Mouse (Mus musculus) MEL (cell line): ENCODE measurements around the gene Ubap1. TPM values are rescaled to one million over a fixed set of nuclear protein-coding genes. Genes with fewer than 3 reads are reported as not detected.

Source experiments
- DNase-seq: peaks from one replicate; pipeline ENCODE4 v3.0.0; 2011; ENCODE audit warnings: low read depth, low spot score
- H3K27ac ChIP-seq: 2 replicates; pipeline ENCODE4 v1.5.1; 2012; ENCODE audit warnings: low read depth, mild to moderate bottlenecking, control low read depth, low read length, moderate library complexity; ENCODE audit not compliant: control insufficient read depth
- H3K27me3 ChIP-seq, 2 experiments: fragments of 150-350 bp in 1 of 2; sonication (generic) in 1 of 2; 2 replicates each; pipeline ENCODE4 v1.6.1; 2012; ENCODE audit warnings: low read length in 2 of 2, mild to moderate bottlenecking in 2 of 2, improper control_type of control experiment in 1 of 2, moderate library complexity in 1 of 2; ENCODE audit not compliant: insufficient read depth in 2 of 2, control insufficient read depth in 1 of 2
- H3K36me3 ChIP-seq, 2 experiments: 2 replicates each; pipeline ENCODE4 v1.6.1; 2012 to 2014; ENCODE audit warnings: low read length in 2 of 2, improper control_type of control experiment in 1 of 2, inconsistent platforms in 1 of 2, mild to moderate bottlenecking in 1 of 2; ENCODE audit not compliant: insufficient read depth in 2 of 2, control insufficient read depth in 1 of 2
- H3K4me1 ChIP-seq, 2 experiments: fragments of 150-350 bp in 1 of 2; sonication (generic) in 1 of 2; 2 replicates each; pipeline ENCODE4 v1.6.1; 2012; ENCODE audit warnings: low read length in 2 of 2, improper control_type of control experiment in 1 of 2, mild to moderate bottlenecking in 1 of 2; ENCODE audit not compliant: insufficient read depth in 2 of 2, control insufficient read depth in 1 of 2
- H3K4me3 ChIP-seq, 2 experiments: fragments of 150-350 bp in 1 of 2; sonication (generic) in 1 of 2; 2 replicates each; pipeline ENCODE4 v1.5.1; 2012; ENCODE audit warnings: low read depth in 2 of 2, low read length in 2 of 2, mild to moderate bottlenecking in 2 of 2, moderate library complexity in 2 of 2, control low read depth in 1 of 2, improper control_type of control experiment in 1 of 2; ENCODE audit not compliant: control insufficient read depth in 1 of 2, insufficient read depth in 1 of 2
- H3K79me2 ChIP-seq: 2 replicates; pipeline ENCODE4 v1.6.1; 2012; ENCODE audit warnings: mild to moderate bottlenecking, low read length, moderate library complexity; ENCODE audit not compliant: control insufficient read depth, poor library complexity, insufficient read depth
- H3K9ac ChIP-seq: 2 replicates; pipeline ENCODE4 v1.6.1; 2012; ENCODE audit warnings: low read depth, mild to moderate bottlenecking, control low read depth, low read length, moderate library complexity; ENCODE audit not compliant: control insufficient read depth, poor library complexity, severe bottlenecking
- H3K9me3 ChIP-seq: fragments of 150-350 bp; sonication (generic); replicated peaks from 2 replicates; pipeline ENCODE4 v1.6.1; 2012; ENCODE audit warnings: mild to moderate bottlenecking, low read length, improper control_type of control experiment, moderate library complexity; ENCODE audit not compliant: insufficient read depth
- EP300 ChIP-seq, 2 experiments: IDR thresholded peaks; 2 replicates each; pipeline ENCODE4 v1.6.1; 2011; ENCODE audit warnings: improper control_type of control experiment in 2 of 2, low read length in 2 of 2, low read depth in 1 of 2, mild to moderate bottlenecking in 1 of 2
- ETS1 ChIP-seq: IDR thresholded peaks from 2 replicates; pipeline ENCODE4 v1.6.1; 2012; ENCODE audit warnings: low read depth, mild to moderate bottlenecking, inconsistent platforms, low read length, improper control_type of control experiment, moderate library complexity
- GATA1 ChIP-seq: IDR thresholded peaks from 2 replicates; pipeline ENCODE4 v1.6.1; 2011; ENCODE audit warnings: low read depth, low read length, improper control_type of control experiment
- KAT2A ChIP-seq: conservative IDR thresholded peaks from 2 replicates; pipeline ENCODE4 v1.6.1; 2012; ENCODE audit warnings: low read depth, low read length, improper control_type of control experiment, inconsistent platforms
- MAX ChIP-seq: IDR thresholded peaks from 2 replicates; pipeline ENCODE4 v1.6.1; 2011; ENCODE audit warnings: low read length, improper control_type of control experiment
- MYC ChIP-seq: IDR thresholded peaks from 2 replicates; pipeline ENCODE4 v1.6.1; 2011; ENCODE audit warnings: low read depth, mild to moderate bottlenecking, low read length, improper control_type of control experiment, moderate library complexity
- NELFE ChIP-seq: IDR thresholded peaks from 2 replicates; pipeline ENCODE4 v1.6.1; 2011; ENCODE audit warnings: low read depth, low read length, improper control_type of control experiment
- NRF1 ChIP-seq: IDR thresholded peaks from 2 replicates; pipeline ENCODE4 v1.6.1; 2014; ENCODE audit warnings: low read depth, mild to moderate bottlenecking, inconsistent platforms, low read length, improper control_type of control experiment, moderate library complexity; ENCODE audit not compliant: poor library complexity, insufficient read depth, severe bottlenecking
- POLR2A ChIP-seq, 2 experiments: IDR thresholded peaks; 2 replicates each; pipeline ENCODE4 v1.6.1; 2011 to 2012; ENCODE audit warnings: low read length in 2 of 2, mild to moderate bottlenecking in 2 of 2, control low read depth in 1 of 2, improper control_type of control experiment in 1 of 2, low read depth in 1 of 2, moderate library complexity in 1 of 2; ENCODE audit not compliant: control insufficient read depth in 1 of 2, insufficient read depth in 1 of 2, poor library complexity in 1 of 2
- POLR2AphosphoS5 ChIP-seq: IDR thresholded peaks from 2 replicates; pipeline ENCODE4 v1.6.1; 2012; ENCODE audit warnings: low read depth, borderline replicate concordance, mild to moderate bottlenecking, inconsistent platforms, low read length, moderate library complexity, mixed read lengths
- RAD21 ChIP-seq: IDR thresholded peaks from 2 replicates; pipeline ENCODE4 v1.6.1; 2011; ENCODE audit warnings: mild to moderate bottlenecking, low read depth, low read length, improper control_type of control experiment
- SMC3 ChIP-seq: IDR thresholded peaks from 2 replicates; pipeline ENCODE4 v1.6.1; 2011; ENCODE audit warnings: low read depth, low read length, improper control_type of control experiment
- USF2 ChIP-seq, 2 experiments: IDR thresholded peaks; 2 replicates each; pipeline ENCODE4 v1.6.1; 2011 to 2012; ENCODE audit warnings: improper control_type of control experiment in 2 of 2, low read length in 2 of 2, borderline replicate concordance in 1 of 2, inconsistent platforms in 1 of 2, low read depth in 1 of 2, mild to moderate bottlenecking in 1 of 2; ENCODE audit not compliant: insufficient read depth in 1 of 2
- ZKSCAN1 ChIP-seq: IDR thresholded peaks from 2 replicates; pipeline ENCODE4 v1.6.1; 2012; ENCODE audit warnings: low read depth, mild to moderate bottlenecking, inconsistent platforms, low read length, improper control_type of control experiment, moderate library complexity
- ZMIZ1 ChIP-seq: IDR thresholded peaks from 2 replicates; pipeline ENCODE4 v1.6.1; 2012; ENCODE audit warnings: low read depth, mild to moderate bottlenecking, inconsistent platforms, low read length, improper control_type of control experiment, moderate library complexity
- ZNF384 ChIP-seq: IDR thresholded peaks from 2 replicates; pipeline ENCODE4 v1.6.1; 2012; ENCODE audit warnings: low read depth, mild to moderate bottlenecking, inconsistent platforms, low read length, improper control_type of control experiment
- polyA plus RNA-seq, 2 experiments: library from polyadenylated mRNA; stranded (reverse) in 1 of 2; unstranded in 1 of 2; fragments of >175 nt in 1 of 2; fragments of >200 nt in 1 of 2; gene quantifications; 2 replicates each; pipeline versions ENCODE4 v1.2.1 to v1.2.4; 2012; ENCODE audit warnings: low replicate concordance in 2 of 2, low read depth in 1 of 2; ENCODE audit not compliant: insufficient read length in 2 of 2, insufficient read depth in 1 of 2, missing spikeins in 1 of 2
- total RNA-seq: library from RNA; depleted of rRNA; stranded (reverse); fragments of 300-350 nt; gene quantifications from 2 replicates; pipeline ENCODE4 v1.2.3, GENCODE M21; 2012

Ubap1 gene
- total and polyA plus RNA-seq, 3 experiments: 9.1 to 15.7 TPM; not detected in 1

- no peaks in the 10 kb centered on the region for H3K27me3 ChIP-seq
- peak overlapping the region; percentile 36 for H3K27ac ChIP-seq
- peaks cover 20% of the 10 kb centered on the region for H3K79me2 ChIP-seq
- DNase-seq: peak; percentile 73
- H3K4me1 ChIP-seq: peaks cover 7 to 26% of the 10 kb centered on the region in 2 experiments
- no peak overlapping the region for H3K4me3 ChIP-seq
- TF ChIP-seq SMC3 (no peak), EP300 (IDR thresholded peaks at IDR 0.05; ENCODE audit: low read depth in 1 of 2, low read length in 2 of 2) (peak in 1 of 2 experiments; percentile 51; a peak in 2 of 4 replicates), POLR2AphosphoS5 (no peak), ETS1 (peak; percentile 45; the same call in 1 of the 2 replicates), MAX (no peak), ZNF384 (peak; percentile 73)
- no peaks in the 10 kb centered on the region for H3K9me3 ChIP-seq
- H3K9ac ChIP-seq: no peak overlapping the region
- H3K36me3 ChIP-seq: peaks cover 11 to 34% of the 10 kb centered on the region in 2 experiments
Observed at GRCm38 (mm10) chr4:41310567-41311563, 37.9 kb upstream of the Ubap1 start.

DNA sequence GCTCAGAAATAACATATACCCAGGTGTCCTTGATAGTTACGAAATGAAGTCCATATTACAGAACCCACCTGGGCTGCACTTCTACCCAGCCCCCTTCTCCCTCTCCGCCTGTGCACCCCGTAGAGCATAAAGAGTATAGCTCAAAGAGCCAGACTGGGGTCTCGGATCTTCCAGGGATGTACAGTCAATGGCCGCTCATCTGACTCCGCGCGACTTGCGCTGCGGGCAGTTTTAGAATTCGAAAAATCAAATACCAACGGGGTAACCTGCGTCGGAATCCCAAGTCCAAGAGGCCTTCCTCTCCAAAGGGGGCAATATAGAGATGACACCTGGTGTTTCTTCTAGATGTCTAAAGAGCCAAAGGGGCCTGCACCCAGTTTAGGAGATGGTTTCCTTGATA lies 35.1 kb upstream of the Ubap1 start:
- Histone ChIP-seq H3K9ac (peak overlapping the region; percentile 87), H3K9me3 (no peaks in the 10 kb centered on the region), H3K27me3 (no peaks in the 10 kb centered on the region), H3K4me1 (peaks cover 7 to 26% of the 10 kb centered on the region in 2 experiments), H3K36me3 (peaks cover 8 to 34% of the 10 kb centered on the region in 2 experiments), H3K4me3 (peak overlapping the region; percentile 81 to 87), H3K79me2 (peaks cover 18% of the 10 kb centered on the region), H3K27ac (peak overlapping the region; percentile 40; the same call in 1 of the 2 replicates)
- no peak for DNase-seq
- no peak for TF ChIP-seq ZMIZ1
- no peak for TF ChIP-seq POLR2A (IDR thresholded peaks at IDR 0.05; ENCODE audit: control insufficient read depth in 1 of 2, insufficient read depth in 1 of 2, low read depth in 1 of 2, low read length in 2 of 2, poor library complexity in 1 of 2)
- TF ChIP-seq SMC3: no peak
- TF ChIP-seq ZKSCAN1: no peak
- no peak for TF ChIP-seq POLR2AphosphoS5
- TF ChIP-seq USF2 (IDR thresholded peaks at IDR 0.05; ENCODE audit: borderline replicate concordance in 1 of 2, insufficient read depth in 1 of 2, low read depth in 1 of 2, low read length in 2 of 2): no peak
- no peak for TF ChIP-seq MYC
- no peak for TF ChIP-seq NRF1
- TF ChIP-seq GATA1: no peak; the same call in 1 of the 2 replicates
- TF ChIP-seq KAT2A: no peak
- TF ChIP-seq RAD21: no peak
- no peak for TF ChIP-seq ZNF384
- no peak for TF ChIP-seq NELFE
